Mouse (Mus musculus) G1E (cell line): Measurements from ENCODE around the gene Mmp15.

Experiments used
- CTCF ChIP-seq: IDR thresholded peaks from 2 replicates; pipeline ENCODE4 v1.5.1; 2012; ENCODE audit warnings: low read depth, low read length, inconsistent platforms, mixed read lengths
- GATA1 ChIP-seq: IDR thresholded peaks from 2 replicates; pipeline ENCODE4 v1.6.1; 2012; ENCODE audit warnings: borderline replicate concordance, low read length, inconsistent platforms, mixed read lengths
- TAL1 ChIP-seq: conservative IDR thresholded peaks from 2 replicates; pipeline ENCODE4 v1.6.1; 2012; ENCODE audit warnings: low read depth, low read length, inconsistent platforms, mixed read lengths

- no peak for TF ChIP-seq CTCF
- TF ChIP-seq TAL1: no peak
- no peak for TF ChIP-seq GATA1
These were observed 37.4 kb upstream of the Mmp15 start for GRCm38 (mm10) chr8:95314707-95315106.
